Mouse (Mus musculus) adrenal gland, postnatal 4 days (tissue): ENCODE data around the gene Amtn. TPM values are rescaled to one million over a fixed set of nuclear protein-coding genes. Genes with fewer than 3 reads are reported as not detected.
A peak's percentile ranks its signal among the peaks of the same experiment; 100 is the strongest.
"Not testable (repeated sequence)": the region's sequence is repeated elsewhere in the genome, so short reads cannot be mapped to it uniquely, and the experiment has no call there.

ENCODE experiments used
- DNase-seq, 2 experiments: peaks; one replicate each; pipeline ENCODE4 v3.0.0; 2021 to 2022; ENCODE audit warnings: low spot score in 2 of 2, mixed read lengths in 2 of 2
- long read RNA-seq, 2 experiments: library from polyadenylated mRNA; stranded (forward); transcript quantifications; one replicate each; pipeline ENCODE4 v2.0.0; 2021
- total RNA-seq, 2 experiments: library from RNA; stranded (reverse); gene quantifications; 2 replicates each; pipeline ENCODE4 v1.2.3; 2021

Amtn gene
- not detected for total RNA-seq
- long read RNA-seq, experiment 1 = 0 reads
- long read RNA-seq, experiment 2 = 0 reads

DNA sequence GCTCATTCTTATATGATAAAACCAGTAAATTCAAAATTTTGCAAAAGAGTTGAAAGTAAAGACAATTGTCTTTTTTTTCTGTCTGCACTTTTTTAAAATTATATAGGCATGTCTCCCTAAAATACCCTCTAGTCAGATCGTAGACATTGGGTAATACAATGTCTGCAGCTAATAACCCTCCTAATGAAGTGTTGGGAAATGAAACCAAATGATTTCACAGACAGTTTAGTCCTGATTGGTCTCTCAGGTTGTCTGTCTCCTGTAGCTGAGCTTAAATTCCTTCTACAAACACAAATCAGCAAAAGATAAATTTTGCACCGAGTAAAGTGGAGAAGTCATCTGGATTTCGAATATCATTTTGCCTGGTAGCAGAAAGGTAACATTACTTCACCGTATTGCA lies at the start of gene Amtn:
Gene Amtn, plus strand, starts transcription at position 301 of the 400 bp plus-strand sequence.
- DNase-seq = no peak

DNA sequence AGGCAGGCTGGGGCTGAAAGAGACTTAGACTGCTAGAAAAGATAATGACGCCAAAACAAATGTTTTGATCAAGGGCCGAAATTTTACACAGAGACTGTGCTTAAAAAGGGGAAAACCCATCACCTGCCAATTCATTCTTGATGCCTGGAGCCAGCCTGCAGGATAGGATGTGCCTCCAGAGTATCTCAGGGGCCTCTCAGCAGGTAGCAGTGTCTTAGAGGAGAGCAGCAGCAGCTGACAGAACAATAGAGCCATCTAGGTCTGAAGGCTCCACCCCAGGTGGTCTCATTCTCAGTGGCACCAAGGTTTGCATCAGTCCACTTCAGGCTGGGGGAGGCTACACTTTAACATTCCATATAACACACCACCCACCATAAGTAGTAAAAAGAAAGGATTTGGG lies 27.4 kb upstream of the Amtn start:
- DNase-seq = not testable (repeated sequence)

DNA sequence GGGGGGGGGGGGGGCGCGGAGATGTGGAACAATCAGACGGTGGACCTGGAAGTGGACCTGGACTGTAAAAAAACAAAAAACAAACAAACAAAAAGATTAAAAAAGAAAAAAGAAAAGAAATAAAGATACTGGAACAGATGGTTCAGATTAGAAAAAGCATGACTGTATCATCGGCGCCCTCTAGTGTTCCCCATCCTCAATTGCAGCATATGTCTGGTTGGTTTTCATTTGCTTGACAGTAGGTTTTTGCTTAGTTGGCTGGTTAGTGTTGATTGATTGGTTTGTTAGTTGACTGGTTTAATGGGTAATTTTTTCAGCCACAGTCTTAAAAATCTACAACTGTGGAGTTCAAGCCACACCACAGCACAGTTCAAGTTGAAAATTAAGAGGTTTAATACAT lies 11.1 kb upstream of the Amtn start:
- no peak for DNase-seq

DNA sequence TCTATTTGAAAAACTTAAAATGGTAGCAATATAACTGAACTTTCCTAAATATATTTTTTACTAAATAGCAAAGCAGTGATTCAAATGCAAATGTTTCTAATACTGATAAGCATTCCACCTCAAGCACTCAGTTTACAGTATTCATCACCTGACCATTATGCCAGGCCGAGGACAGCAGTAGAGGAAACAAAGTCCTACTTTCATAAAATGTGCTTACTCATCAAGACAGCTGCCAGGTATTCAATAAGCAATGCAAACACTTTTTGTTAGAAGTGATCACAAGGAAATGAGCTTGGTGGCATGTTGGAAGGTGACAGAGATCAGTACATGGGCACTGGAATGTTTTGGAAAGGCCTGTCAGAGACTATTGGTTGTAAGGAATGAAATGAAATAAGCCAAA lies 9.0 kb upstream of the Amtn start:
- DNase-seq = no peak

DNA sequence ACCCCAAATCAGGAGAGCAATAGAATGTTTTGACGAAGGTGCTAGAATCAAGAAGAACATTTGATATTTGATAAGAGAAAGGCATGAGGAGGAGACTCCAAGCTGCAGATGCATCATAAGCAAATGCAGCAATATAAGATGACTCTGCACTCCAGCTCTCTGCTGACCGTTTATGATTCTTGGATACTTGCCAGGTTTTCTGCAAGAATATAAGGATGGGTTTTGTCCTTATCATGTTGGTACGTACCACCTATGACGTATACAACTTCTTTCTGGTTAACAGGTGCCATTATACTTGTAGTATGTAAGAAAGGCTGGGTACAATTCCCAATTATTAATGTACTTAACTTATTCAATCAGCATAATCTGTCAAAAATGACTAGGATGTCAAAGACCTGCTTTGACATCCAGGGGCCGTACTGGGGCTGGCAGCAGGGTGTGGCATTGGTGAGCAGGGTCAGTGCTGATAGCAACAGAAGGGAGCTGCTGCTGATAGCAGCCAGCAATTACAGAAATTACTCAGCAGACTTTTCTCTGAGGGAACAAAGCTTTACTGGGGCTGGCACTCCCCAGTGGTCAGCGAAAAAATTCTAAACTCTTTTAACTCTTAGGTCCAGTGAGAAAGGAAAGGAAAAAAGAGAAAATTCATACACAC lies 5.2 kb upstream of the Amtn start:
- no peak for DNase-seq

DNA sequence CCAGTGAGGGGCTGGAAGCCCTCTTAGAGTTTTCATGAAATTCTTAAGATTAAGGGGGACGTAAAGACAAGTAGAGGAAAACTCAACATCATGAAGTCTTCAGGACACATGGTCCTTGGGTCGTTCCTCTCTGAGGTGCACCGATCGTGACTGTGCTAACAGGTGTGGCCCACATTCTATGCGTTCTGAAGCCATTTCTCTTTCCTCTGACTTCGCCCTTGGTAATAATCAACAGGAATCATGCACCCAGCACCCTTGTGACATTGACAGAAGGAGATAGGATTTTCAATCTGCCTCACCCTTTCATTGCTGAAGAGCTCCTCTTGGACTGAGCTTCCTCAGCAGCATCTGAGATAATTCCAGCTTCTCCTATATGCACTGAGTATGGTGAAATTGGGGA lies 3.3 kb upstream of the Amtn start:
- DNase-seq = no peak

DNA sequence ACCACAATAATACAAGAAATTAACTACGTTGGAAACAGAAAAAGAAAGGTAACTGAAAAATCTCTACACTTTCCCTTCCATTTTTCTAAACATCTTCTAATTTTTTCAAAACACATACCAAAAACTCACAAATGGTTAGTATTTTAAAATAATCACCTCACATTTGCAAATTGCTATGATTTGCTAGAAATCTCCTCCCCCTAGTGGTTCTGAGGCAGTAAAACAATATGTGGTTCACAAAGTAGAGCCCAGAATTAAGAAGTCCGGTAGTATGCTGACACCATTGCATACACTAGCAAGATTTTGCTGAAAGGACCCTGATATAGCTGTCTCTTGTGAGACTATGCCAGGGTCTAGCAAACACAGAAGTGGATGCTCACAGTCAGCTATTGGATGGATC lies 16.1 kb downstream of the Amtn start:
- DNase-seq = not testable (repeated sequence)

DNA sequence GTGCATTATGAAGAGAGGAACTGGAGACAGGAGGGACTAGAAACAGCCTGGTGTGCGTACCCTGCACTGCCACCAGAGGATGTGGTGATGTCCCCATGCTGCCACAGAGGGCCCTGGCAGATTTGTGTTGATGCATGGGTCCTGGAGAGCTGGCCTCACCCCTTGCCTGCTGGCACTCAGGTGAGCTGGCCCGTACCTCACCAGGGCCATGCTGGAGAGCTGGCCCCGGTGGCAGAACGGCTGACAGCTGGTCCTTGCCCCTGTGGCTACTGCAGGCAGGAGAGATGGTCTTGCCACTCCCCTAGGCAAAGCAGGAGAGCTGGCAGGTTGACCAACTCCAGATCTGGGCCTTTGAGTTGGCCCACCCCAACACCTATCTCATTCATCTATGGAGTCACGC lies 22.7 kb downstream of the Amtn start:
- no peak for DNase-seq

DNA sequence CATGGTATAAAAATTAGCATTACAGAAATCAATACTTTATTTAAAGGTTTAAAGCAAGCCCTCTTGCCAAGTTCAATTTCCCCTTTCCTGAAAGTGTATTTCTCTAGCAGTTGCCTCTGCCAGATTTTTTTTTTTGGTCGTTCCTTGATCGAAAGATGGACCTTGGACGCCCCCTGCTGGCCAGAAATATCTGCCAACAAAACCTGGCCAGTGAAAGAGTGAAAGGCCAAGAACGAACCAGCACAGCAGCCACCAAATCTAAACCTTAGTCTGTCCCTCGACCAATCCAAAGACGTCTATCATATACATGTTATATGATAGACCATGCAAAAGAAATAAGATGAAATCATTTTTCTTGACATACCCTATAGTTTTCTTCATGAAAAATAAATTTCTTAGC lies 23.9 kb downstream of the Amtn start:
- peak; percentile 28 to 61 for DNase-seq

DNA sequence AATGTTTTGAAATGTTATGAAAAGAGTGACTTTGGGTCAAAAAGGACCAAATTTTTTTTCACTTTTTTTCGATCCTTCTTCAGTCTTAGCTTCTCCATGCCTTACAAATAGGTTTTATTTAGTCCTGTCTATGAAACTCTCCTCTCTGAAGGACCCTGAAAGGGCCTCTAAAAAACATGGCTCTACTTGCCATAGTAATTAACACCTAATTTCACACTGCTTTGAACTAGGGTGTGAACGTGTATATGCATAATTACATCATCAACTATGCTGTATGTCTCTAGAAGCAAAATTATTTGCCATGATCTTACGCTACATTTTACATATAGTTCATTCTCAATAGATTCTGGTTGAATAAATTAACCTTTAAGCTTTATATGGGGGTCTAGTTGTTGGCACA lies 25.6 kb downstream of the Amtn start:
- DNase-seq = no peak

DNA sequence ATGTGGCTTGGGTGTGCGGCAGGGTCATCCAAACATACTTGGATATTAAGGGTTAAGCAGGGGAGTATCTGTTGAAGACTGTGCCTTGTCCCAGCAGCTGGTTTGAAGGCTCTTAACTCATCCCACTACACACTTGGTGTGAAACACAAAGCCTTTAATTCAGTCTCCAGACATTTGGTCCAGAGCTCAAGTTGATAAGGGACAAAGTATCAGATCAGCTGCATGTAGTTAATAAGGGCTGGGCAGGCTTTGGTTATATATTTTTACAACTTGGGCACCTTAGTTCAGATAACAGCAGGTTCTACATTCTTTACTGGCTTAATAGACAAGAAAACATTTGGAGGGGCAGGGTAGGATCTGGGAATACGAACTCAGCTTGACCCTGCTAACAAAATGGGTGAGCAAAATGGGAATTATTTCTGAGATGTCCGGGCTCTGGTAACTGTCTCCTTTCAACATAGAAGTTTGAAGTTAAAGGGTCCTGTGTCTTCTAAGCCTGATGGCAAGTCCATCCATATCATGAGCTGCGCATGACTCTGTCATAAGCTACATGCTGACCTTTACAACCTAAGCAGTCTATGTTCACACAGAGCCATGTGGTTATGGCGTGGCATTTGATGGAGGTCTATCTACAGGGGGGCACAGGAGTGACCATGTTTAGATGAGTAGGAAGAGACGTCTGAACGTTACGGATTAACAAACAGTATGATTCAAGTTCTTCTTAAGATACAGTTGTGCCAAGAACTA lies 44.6 kb downstream of the Amtn start:
- no peak for DNase-seq

DNA sequence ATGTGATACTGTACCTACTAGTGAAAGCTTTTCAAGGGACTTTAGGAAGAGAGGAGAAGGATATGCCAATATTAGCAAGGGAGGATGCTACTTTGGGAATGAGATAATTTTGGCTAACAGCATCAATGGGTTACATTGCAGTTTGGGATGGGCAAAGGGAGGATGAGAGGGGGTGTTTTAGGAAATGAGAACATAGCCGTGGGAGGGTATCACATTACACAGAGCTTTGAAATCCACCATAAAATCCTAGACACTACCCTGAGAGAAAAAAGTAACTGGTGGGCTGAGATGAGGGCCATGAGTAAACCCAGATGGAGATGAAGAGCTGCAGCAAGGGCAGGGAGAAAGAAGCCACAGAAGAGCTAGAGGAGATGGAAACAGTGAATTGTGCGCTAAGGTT lies 49.0 kb downstream of the Amtn start:
- not testable (repeated sequence) for DNase-seq

DNA sequence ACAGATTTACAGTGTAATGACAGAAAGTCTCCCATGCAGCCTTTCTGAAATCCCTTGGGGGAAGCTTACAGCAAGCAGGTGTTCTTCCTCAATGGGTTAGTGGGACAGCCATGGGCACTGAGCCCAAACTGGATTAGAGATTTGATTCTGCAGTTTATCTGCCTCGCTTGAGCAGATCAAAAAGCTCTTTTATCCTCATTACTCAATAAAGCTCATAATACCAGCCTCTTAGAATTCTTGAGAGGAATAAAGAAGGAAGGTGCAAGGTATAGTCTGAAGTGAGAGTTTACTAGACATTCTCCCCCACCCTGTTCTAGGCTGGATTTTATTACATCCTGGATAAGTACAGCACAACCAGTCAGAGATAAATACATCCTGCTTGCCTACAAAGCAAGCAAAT lies 50.8 kb downstream of the Amtn start:
- DNase-seq = no peak

Other genes starting within 250 kb of the Amtn start
- not detected for gene Gm11115, start 222.0 kb upstream of the Amtn start, total RNA-seq
- gene Gm7714, start 107.2 kb upstream of the Amtn start, total RNA-seq = not detected
- not detected for gene Prol1, start 58.8 kb upstream of the Amtn start, total RNA-seq
- gene Ambn, start 79.9 kb downstream of the Amtn start, total RNA-seq = not detected
- gene Enam, start 111.9 kb downstream of the Amtn start, total RNA-seq = not detected
- under 1 TPM; 0.28 to 0.45 TPM for gene Jchain, start 151.8 kb downstream of the Amtn start, total RNA-seq
- gene Utp3, start 178.4 kb downstream of the Amtn start, total RNA-seq = 10 to 100 TPM; 37.4 to 39.1 TPM
- 10 to 100 TPM; 48.8 to 49.6 TPM for gene Rufy3, start 188.9 kb downstream of the Amtn start, total RNA-seq